ENCODE assay signal across 24 mouse cellular contexts in genomic region chr7:125024944-125025343, GRCm38 (mm10).
DNase-seq lines count a peak whose midpoint lies in the region; ATAC-seq lines count a peak whose summit lies in the region.
"Had no signal": no experiment of that assay in that cellular context is flagged by ENCODE, and none has a peak within 500 bp of the region (broad histone marks: within the 10 kb centered on the region; RNA-seq: fewer than 3 reads in every experiment).

No protein-coding gene starts in this region.

- ATAC-seq in forebrain, embryonic 11.5 days (replicated peaks; ENCODE audit: low FRiP score) = peak; percentile 58
- ATAC-seq in forebrain, embryonic 13.5 days = peak; percentile 86
- peak; percentile 77 for ATAC-seq in forebrain, embryonic 16.5 days
- ATAC-seq: intestine, postnatal 0 days had no signal

- 0 out of 2 replicates have a peak, but pooled peaks cover 2% of the 10 kb centered on the region for H3K4me1 ChIP-seq in forebrain, embryonic 11.5 days (replicated peaks; ENCODE audit: control insufficient read depth, insufficient read depth, low read length)
- no peaks in the 10 kb centered on the region for H3K4me1 ChIP-seq in forebrain, embryonic 10.5 days
- peaks cover 9% of the 10 kb centered on the region for H3K4me1 ChIP-seq in forebrain, embryonic 13.5 days
- peaks cover 3% of the 10 kb centered on the region; the same call in 1 of the 2 replicates for H3K4me1 ChIP-seq in forebrain, embryonic 16.5 days (replicated peaks; ENCODE audit: control insufficient read depth, insufficient read depth, low read length)
- no peaks in the 10 kb centered on the region for H3K4me1 ChIP-seq in embryonic facial prominence, embryonic 10.5 days
- H3K4me1 ChIP-seq: embryonic facial prominence, embryonic 12.5 days; embryonic facial prominence, embryonic 15.5 days; heart, embryonic 10.5 days; heart, embryonic 13.5 days; hindbrain, embryonic 12.5 days; hindbrain, embryonic 15.5 days had no signal

- no peak for DNase-seq in forebrain, embryonic 11.5 days (ENCODE audit: low spot score)
- no peak for DNase-seq in forebrain, embryonic 10.5 days (ENCODE audit: extremely low spot score, low spot score)
- DNase-seq in Muller cell, postnatal 12 days (ENCODE audit: inconsistent ontology term) = peak; percentile 55
- DNase-seq in embryonic facial prominence, embryonic 10.5 days (ENCODE audit: low spot score) = no peak
- no peak for DNase-seq in thymus, postnatal 0 days (ENCODE audit: low spot score)
- DNase-seq: adrenal gland, adult 2 months; adrenal gland, postnatal 14 days; cerebellum, adult 18-20 months; cerebellum, adult 9-10 months; cerebellum, postnatal 14 days; gastrocnemius, postnatal 10 days; gastrocnemius, postnatal 36 days; heart, adult 2 months; heart, postnatal 14 days; heart, postnatal 4 days had no signal

- H3K9me3 ChIP-seq in forebrain, embryonic 11.5 days (ENCODE audit: control insufficient read depth, low read length) = no peaks in the 10 kb centered on the region
- no peaks in the 10 kb centered on the region; the same call in 1 of the 2 replicates for H3K9me3 ChIP-seq in forebrain, embryonic 10.5 days
- H3K9me3 ChIP-seq in forebrain, embryonic 13.5 days (replicated peaks) = no peaks in the 10 kb centered on the region; the same call in 1 of the 2 replicates
- no peaks in the 10 kb centered on the region for H3K9me3 ChIP-seq in forebrain, embryonic 16.5 days (ENCODE audit: control insufficient read depth, low read length)
- H3K9me3 ChIP-seq in embryonic facial prominence, embryonic 10.5 days = peaks cover 2% of the 10 kb centered on the region; the same call in 1 of the 2 replicates
- H3K9me3 ChIP-seq: embryonic facial prominence, embryonic 12.5 days; embryonic facial prominence, embryonic 15.5 days; heart, embryonic 10.5 days; hindbrain, embryonic 12.5 days; hindbrain, embryonic 15.5 days had no signal

- no peak overlapping the region for H3K9ac ChIP-seq in forebrain, embryonic 11.5 days (ENCODE audit: low read length)
- no peak overlapping the region for H3K9ac ChIP-seq in forebrain, embryonic 13.5 days
- no peak overlapping the region for H3K9ac ChIP-seq in forebrain, embryonic 16.5 days (replicated peaks; ENCODE audit: low read depth, low read length)
- H3K9ac ChIP-seq: embryonic facial prominence, embryonic 12.5 days; embryonic facial prominence, embryonic 15.5 days; heart, embryonic 13.5 days; hindbrain, embryonic 12.5 days; hindbrain, embryonic 15.5 days had no signal

- no peaks in the 10 kb centered on the region for H3K36me3 ChIP-seq in forebrain, embryonic 11.5 days (ENCODE audit: control insufficient read depth, insufficient read depth, low read length)
- H3K36me3 ChIP-seq in forebrain, embryonic 10.5 days (replicated peaks) = no peaks in the 10 kb centered on the region
- H3K36me3 ChIP-seq in forebrain, embryonic 13.5 days (ENCODE audit: poor library complexity, severe bottlenecking) = no peaks in the 10 kb centered on the region
- H3K36me3 ChIP-seq in forebrain, embryonic 16.5 days (ENCODE audit: control insufficient read depth, insufficient read depth) = no peaks in the 10 kb centered on the region
- no peaks in the 10 kb centered on the region for H3K36me3 ChIP-seq in embryonic facial prominence, embryonic 10.5 days (replicated peaks)
- H3K36me3 ChIP-seq: embryonic facial prominence, embryonic 12.5 days; embryonic facial prominence, embryonic 15.5 days; heart, embryonic 10.5 days; heart, embryonic 13.5 days; hindbrain, embryonic 12.5 days; hindbrain, embryonic 15.5 days had no signal

- 72% methylated on average over 5 of the region's 5 CpGs for WGBS in forebrain, embryonic 11.5 days
- WGBS in forebrain, embryonic 10.5 days = 76% methylated on average over 5 of the region's 5 CpGs
- 41% methylated on average over 5 of the region's 5 CpGs for WGBS in forebrain, embryonic 13.5 days
- WGBS in forebrain, embryonic 16.5 days = 27% methylated on average over 5 of the region's 5 CpGs
- 88% methylated on average over 5 of the region's 5 CpGs for WGBS in embryonic facial prominence, embryonic 10.5 days

- H3K27ac ChIP-seq in forebrain, embryonic 11.5 days (ENCODE audit: low read depth, low read length) = no peak overlapping the region
- no peak overlapping the region for H3K27ac ChIP-seq in forebrain, embryonic 10.5 days
- H3K27ac ChIP-seq in forebrain, embryonic 13.5 days = no peak overlapping the region
- no peak overlapping the region for H3K27ac ChIP-seq in forebrain, embryonic 16.5 days (ENCODE audit: low read length)
- no peak overlapping the region for H3K27ac ChIP-seq in embryonic facial prominence, embryonic 10.5 days (replicated peaks)
- H3K27ac ChIP-seq: embryonic facial prominence, embryonic 12.5 days; embryonic facial prominence, embryonic 15.5 days; heart, adult 2 months; heart, embryonic 10.5 days; heart, embryonic 13.5 days; hindbrain, embryonic 12.5 days; hindbrain, embryonic 15.5 days had no signal

- no peaks in the 10 kb centered on the region for H3K27me3 ChIP-seq in forebrain, embryonic 11.5 days (ENCODE audit: control insufficient read depth, insufficient read depth, low read length)
- H3K27me3 ChIP-seq in forebrain, embryonic 10.5 days (ENCODE audit: poor library complexity, severe bottlenecking) = no peaks in the 10 kb centered on the region
- no peaks in the 10 kb centered on the region for H3K27me3 ChIP-seq in forebrain, embryonic 13.5 days
- no peaks in the 10 kb centered on the region for H3K27me3 ChIP-seq in forebrain, embryonic 16.5 days (replicated peaks; ENCODE audit: control insufficient read depth, insufficient read depth, low read length)
- no peaks in the 10 kb centered on the region for H3K27me3 ChIP-seq in embryonic facial prominence, embryonic 10.5 days (replicated peaks; ENCODE audit: low read depth, poor library complexity, severe bottlenecking)
- H3K27me3 ChIP-seq: embryonic facial prominence, embryonic 12.5 days; embryonic facial prominence, embryonic 15.5 days; heart, embryonic 13.5 days; hindbrain, embryonic 12.5 days; hindbrain, embryonic 15.5 days had no signal

- H3K4me3 ChIP-seq in forebrain, embryonic 11.5 days (ENCODE audit: low read depth, low read length) = no peak overlapping the region
- H3K4me3 ChIP-seq in forebrain, embryonic 10.5 days = no peak overlapping the region
- H3K4me3 ChIP-seq in forebrain, embryonic 13.5 days = no peak overlapping the region
- no peak overlapping the region for H3K4me3 ChIP-seq in forebrain, embryonic 16.5 days (replicated peaks; ENCODE audit: low read length)
- H3K4me3 ChIP-seq in embryonic facial prominence, embryonic 10.5 days = no peak overlapping the region
- H3K4me3 ChIP-seq: embryonic facial prominence, embryonic 12.5 days; embryonic facial prominence, embryonic 15.5 days; heart, adult 2 months; heart, embryonic 10.5 days; heart, embryonic 13.5 days; hindbrain, embryonic 12.5 days; hindbrain, embryonic 15.5 days had no signal

- H3K4me2 ChIP-seq in forebrain, embryonic 11.5 days (ENCODE audit: low read depth, low read length, severe bottlenecking) = no peak overlapping the region
- H3K4me2 ChIP-seq in forebrain, embryonic 13.5 days = 0 out of 2 replicates have a peak overlapping the region, but pooled peaks have one; percentile 2
- H3K4me2 ChIP-seq in forebrain, embryonic 16.5 days (ENCODE audit: low read length) = no peak overlapping the region
- H3K4me2 ChIP-seq: embryonic facial prominence, embryonic 12.5 days; embryonic facial prominence, embryonic 15.5 days; heart, embryonic 13.5 days; hindbrain, embryonic 12.5 days; hindbrain, embryonic 15.5 days had no signal
